Mouse (Mus musculus) forebrain, embryonic 16.5 days (tissue): ENCODE data around the gene Dapk1. TPM values are rescaled to one million over a fixed set of nuclear protein-coding genes. Genes with fewer than 3 reads are reported as not detected.

Experiments used
- ATAC-seq: fragments of 200-750 bp; cut with Nextera tagmentation; 2 replicates; pipeline ENCODE4 v1.8.0; 2017; ENCODE audit warnings: mild to moderate bottlenecking, moderate library complexity
- H3K27ac ChIP-seq: fragments of 300-500 bp; sonication (generic); 2 replicates; pipeline ENCODE4 v1.5.1; 2014; ENCODE audit warnings: low read length, control low read depth
- H3K27me3 ChIP-seq: fragments of 300-500 bp; sonication (generic); replicated peaks from 2 replicates; pipeline ENCODE4 v1.6.1; 2014; ENCODE audit warnings: low read length; ENCODE audit not compliant: control insufficient read depth, insufficient read depth
- H3K36me3 ChIP-seq: fragments of 300-500 bp; sonication (generic); 2 replicates; pipeline ENCODE4 v1.6.1; 2014; ENCODE audit not compliant: control insufficient read depth, insufficient read depth
- H3K4me1 ChIP-seq: fragments of 300-500 bp; sonication (generic); replicated peaks from 2 replicates; pipeline ENCODE4 v1.6.1; 2014; ENCODE audit warnings: low read length; ENCODE audit not compliant: control insufficient read depth, insufficient read depth
- H3K4me2 ChIP-seq: fragments of 300-500 bp; sonication (generic); 2 replicates; pipeline ENCODE4 v1.6.1; 2014; ENCODE audit warnings: mild to moderate bottlenecking, low read length, control low read depth
- H3K4me3 ChIP-seq: fragments of 300-500 bp; sonication (generic); replicated peaks from 2 replicates; pipeline ENCODE4 v1.5.1; 2014; ENCODE audit warnings: mild to moderate bottlenecking, low read length, control low read depth
- H3K9ac ChIP-seq: fragments of 300-500 bp; sonication (generic); replicated peaks from 2 replicates; pipeline ENCODE4 v1.6.1; 2014; ENCODE audit warnings: low read depth, low read length, control low read depth
- H3K9me3 ChIP-seq: fragments of 300-500 bp; sonication (generic); 2 replicates; pipeline ENCODE4 v1.6.1; 2016; ENCODE audit warnings: low read length; ENCODE audit not compliant: control insufficient read depth
- WGBS: fragments of 180-500 bp; shearing (Covaris S2); extraction: QIAGEN DNeasy Blood & Tissue Kit; methylation state at CpG from one replicate; pipeline ENCODE4 v1.1.7; 2014; 5-methylcytosine and 5-hydroxymethylcytosine counted together
- polyA plus RNA-seq: library from polyadenylated mRNA; unstranded; fragments of >200 nt; fragmentation: Nextera tagmentation; extraction: Ambion mirVana; gene quantifications from 2 replicates; pipeline ENCODE4 v1.2.1, GENCODE M21; 2015

Dapk1 gene
- polyA plus RNA-seq, 1 experiment from 2014 or later = 59.8 TPM

DNA sequence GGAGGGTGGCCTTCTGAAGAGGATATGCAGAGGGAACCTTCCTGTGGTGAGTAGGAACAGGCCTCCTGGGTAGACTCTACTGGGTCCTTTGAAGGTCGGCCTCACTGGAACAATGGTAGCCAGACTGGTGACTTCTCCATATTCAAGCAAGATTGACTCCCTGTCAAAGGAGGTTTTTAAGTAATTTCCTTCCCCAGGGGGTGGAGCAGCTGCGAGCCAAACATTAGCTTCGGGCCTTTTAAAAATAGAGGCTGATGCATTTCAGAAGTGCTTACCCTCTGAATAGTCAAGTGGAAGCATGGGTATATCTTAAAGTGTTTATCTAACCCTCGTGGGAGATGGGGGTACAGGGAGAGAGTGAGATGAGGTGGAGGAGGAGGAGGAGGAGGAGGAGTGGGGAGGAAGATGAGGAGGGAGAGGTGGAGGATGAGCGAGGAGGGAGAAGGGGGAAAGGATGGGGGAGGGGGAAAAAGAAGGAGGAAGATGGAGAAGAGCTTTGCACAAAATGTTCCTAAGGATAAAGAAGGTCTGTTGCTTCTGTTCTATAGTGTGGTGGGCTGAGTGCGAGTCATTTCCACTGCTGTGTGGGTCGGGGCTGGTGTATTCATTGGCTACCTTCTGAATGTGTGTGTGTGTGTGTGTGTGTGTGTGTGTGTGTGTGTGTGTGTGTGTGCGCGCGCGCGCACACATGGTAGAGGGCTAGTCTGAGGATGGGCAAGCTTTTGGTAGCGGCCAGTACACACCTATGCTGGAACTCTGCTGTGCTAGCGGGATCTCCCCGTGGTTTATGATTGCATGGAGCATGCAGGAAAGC is 26.3 kb downstream of the Dapk1 start:
- Histone ChIP-seq H3K27ac (no peak overlapping the region), H3K4me2 (no peak overlapping the region), H3K9me3 (no peaks in the 10 kb centered on the region), H3K9ac (no peak overlapping the region), H3K36me3 (no peaks in the 10 kb centered on the region), H3K27me3 (no peaks in the 10 kb centered on the region), H3K4me3 (no peak overlapping the region), H3K4me1 (peaks cover 14% of the 10 kb centered on the region)
- peak; percentile 8; the same call in 1 of the 2 replicates for ATAC-seq
- 26% methylated on average over 15 of the region's 15 CpGs for WGBS

DNA sequence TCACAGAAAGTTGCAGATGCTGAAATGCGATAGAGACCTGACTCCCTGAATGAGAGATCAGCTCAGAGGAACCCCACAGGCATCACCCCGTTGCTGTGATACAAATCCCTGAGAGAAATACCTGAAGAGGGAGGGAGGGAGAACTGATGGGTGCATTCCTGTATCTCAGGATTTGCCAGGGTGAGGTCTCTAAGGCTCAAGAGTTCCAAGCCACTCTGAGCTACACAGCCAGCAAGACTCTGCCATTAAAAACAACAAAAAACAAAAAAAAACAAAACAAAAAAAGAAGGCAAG is 26.9 kb downstream of the Dapk1 start:
- Histone ChIP-seq H3K9ac (no peak overlapping the region), H3K36me3 (no peaks in the 10 kb centered on the region), H3K4me1 (peaks cover 15% of the 10 kb centered on the region), H3K27me3 (no peaks in the 10 kb centered on the region), H3K9me3 (no peaks in the 10 kb centered on the region), H3K27ac (no peak overlapping the region), H3K4me2 (no peak overlapping the region), H3K4me3 (no peak overlapping the region)
- ATAC-seq = no peak
- WGBS = 7% methylated on average over 2 of the region's 2 CpGs

- WGBS = 95% methylated on average over 9 of the region's 9 CpGs
- no peak for ATAC-seq
- Histone ChIP-seq H3K4me3 (no peak overlapping the region), H3K4me1 (peaks cover 21% of the 10 kb centered on the region), H3K4me2 (no peak overlapping the region), H3K9ac (no peak overlapping the region), H3K9me3 (no peaks in the 10 kb centered on the region), H3K36me3 (no peaks in the 10 kb centered on the region), H3K27ac (no peak overlapping the region), H3K27me3 (no peaks in the 10 kb centered on the region)
Measured at GRCm38 (mm10) chr13:60629419-60629818, 27.7 kb downstream of the Dapk1 start.

GRCm38 (mm10) chr13:60633945-60634344 is 32.2 kb downstream of the Dapk1 start:
- 41% methylated on average over 6 of the region's 6 CpGs for WGBS
- no peaks in the 10 kb centered on the region for H3K36me3 ChIP-seq
- no peak overlapping the region for H3K9ac ChIP-seq
- no peak overlapping the region for H3K4me2 ChIP-seq
- no peak overlapping the region for H3K27ac ChIP-seq
- ATAC-seq = peak; percentile 37; the same call in 1 of the 2 replicates
- peaks cover 7% of the 10 kb centered on the region for H3K4me1 ChIP-seq
- H3K4me3 ChIP-seq = no peak overlapping the region
- no peaks in the 10 kb centered on the region for H3K9me3 ChIP-seq
- no peaks in the 10 kb centered on the region for H3K27me3 ChIP-seq

DNA sequence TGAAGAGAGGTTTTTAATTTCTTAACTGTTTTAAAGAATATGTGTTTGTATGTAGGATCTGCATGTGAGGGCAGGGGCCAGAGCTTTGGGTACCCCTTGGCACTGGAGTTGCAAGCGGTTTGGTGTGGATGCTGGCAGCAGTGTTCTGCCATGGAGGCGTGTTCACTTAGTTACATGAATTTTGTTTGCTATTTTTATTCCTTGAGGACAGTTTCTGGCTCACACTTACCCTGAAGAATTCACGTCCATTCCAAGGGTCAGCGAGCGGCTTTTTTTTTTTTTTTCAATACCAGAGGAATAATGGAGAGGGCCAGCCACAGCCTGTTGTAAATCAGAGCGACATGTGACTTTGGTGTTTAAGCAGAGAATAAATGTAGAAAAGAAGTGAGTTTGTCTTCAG is 33.9 kb downstream of the Dapk1 start:
- Histone ChIP-seq H3K4me1 (peaks cover 12% of the 10 kb centered on the region), H3K4me3 (no peak overlapping the region), H3K27ac (no peak overlapping the region), H3K27me3 (no peaks in the 10 kb centered on the region), H3K36me3 (no peaks in the 10 kb centered on the region), H3K9ac (no peak overlapping the region), H3K4me2 (no peak overlapping the region), H3K9me3 (no peaks in the 10 kb centered on the region)
- 81% methylated on average over 6 of the region's 6 CpGs for WGBS
- ATAC-seq = no peak

GRCm38 (mm10) chr13:60639482-60640055 is 37.8 kb downstream of the Dapk1 start:
- peaks cover 10% of the 10 kb centered on the region; the same call in 1 of the 2 replicates for H3K4me1 ChIP-seq
- WGBS = 63% methylated on average over 11 of the region's 11 CpGs
- no peak for ATAC-seq
- no peaks in the 10 kb centered on the region for H3K36me3 ChIP-seq
- no peaks in the 10 kb centered on the region for H3K9me3 ChIP-seq
- no peak overlapping the region for H3K4me3 ChIP-seq
- no peak overlapping the region for H3K9ac ChIP-seq
- H3K27ac ChIP-seq = no peak overlapping the region
- no peak overlapping the region for H3K4me2 ChIP-seq
- H3K27me3 ChIP-seq = no peaks in the 10 kb centered on the region

DNA sequence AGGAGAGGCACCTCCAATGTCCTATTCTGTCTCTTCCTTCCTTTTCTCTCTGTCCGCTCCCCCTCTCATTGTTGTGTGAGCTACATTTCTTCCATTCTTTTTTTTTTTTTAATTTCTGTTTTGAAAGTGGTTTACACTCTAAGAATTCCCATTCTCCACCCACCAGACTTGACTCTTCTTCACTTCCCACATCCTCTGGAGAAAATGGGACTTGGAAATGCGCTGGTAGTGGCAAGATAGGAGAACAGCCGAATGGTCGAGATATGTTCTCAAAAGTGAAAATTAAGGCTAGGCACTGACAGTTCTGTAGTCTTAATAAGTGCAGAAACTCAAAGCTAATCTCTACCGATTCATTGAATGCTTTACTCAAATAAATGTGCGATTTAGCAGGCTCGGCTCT is 38.7 kb downstream of the Dapk1 start:
- Histone ChIP-seq H3K9ac (no peak overlapping the region), H3K9me3 (no peaks in the 10 kb centered on the region), H3K27ac (no peak overlapping the region), H3K36me3 (no peaks in the 10 kb centered on the region), H3K4me2 (no peak overlapping the region), H3K27me3 (no peaks in the 10 kb centered on the region), H3K4me1 (peaks cover 10% of the 10 kb centered on the region; the same call in 1 of the 2 replicates), H3K4me3 (no peak overlapping the region)
- WGBS = 91% methylated on average over 7 of the region's 7 CpGs
- no peak for ATAC-seq

GRCm38 (mm10) chr13:60644457-60644889 is 42.7 kb downstream of the Dapk1 start:
- H3K4me1 ChIP-seq = peaks cover 7% of the 10 kb centered on the region; the same call in 1 of the 2 replicates
- H3K36me3 ChIP-seq = no peaks in the 10 kb centered on the region
- 84% methylated on average over 5 of the region's 5 CpGs for WGBS
- no peak for ATAC-seq
- H3K9ac ChIP-seq = no peak overlapping the region
- no peak overlapping the region for H3K27ac ChIP-seq
- no peaks in the 10 kb centered on the region for H3K9me3 ChIP-seq
- H3K27me3 ChIP-seq = no peaks in the 10 kb centered on the region
- H3K4me2 ChIP-seq = no peak overlapping the region
- H3K4me3 ChIP-seq = no peak overlapping the region

DNA sequence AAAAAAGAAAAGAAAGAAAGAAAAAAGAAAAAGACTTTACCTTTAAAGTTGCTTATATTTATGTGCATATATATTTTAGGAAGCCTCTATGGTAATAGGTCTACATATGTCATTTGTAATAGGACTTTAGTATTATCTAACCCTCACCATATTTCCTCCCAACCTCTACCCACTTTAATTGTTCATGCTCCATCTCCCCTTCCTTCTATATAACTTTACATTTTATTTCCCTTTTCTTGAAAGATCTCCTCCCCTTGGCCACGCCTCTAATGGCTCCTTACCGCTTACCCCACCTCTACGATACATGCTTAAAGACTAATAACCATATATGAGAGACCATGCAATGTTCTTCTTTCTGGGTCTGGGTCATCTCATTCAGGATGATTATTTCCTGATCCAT is 45.0 kb downstream of the Dapk1 start:
- Histone ChIP-seq H3K4me1 (peaks cover 4% of the 10 kb centered on the region; the same call in 1 of the 2 replicates), H3K9ac (no peak overlapping the region)
- WGBS = 96% methylated on average over 3 of the region's 3 CpGs

More for the DNA sequence above, 45.0 kb downstream of the Dapk1 start:
- no peak overlapping the region for H3K27ac ChIP-seq
- H3K9me3 ChIP-seq = no peaks in the 10 kb centered on the region
- no peaks in the 10 kb centered on the region for H3K36me3 ChIP-seq
- ATAC-seq = no peak
- H3K4me3 ChIP-seq = no peak overlapping the region
- H3K27me3 ChIP-seq = no peaks in the 10 kb centered on the region
- no peak overlapping the region for H3K4me2 ChIP-seq
